23 mouse cellular contexts compared by ENCODE assay signal in the genomic region with DNA sequence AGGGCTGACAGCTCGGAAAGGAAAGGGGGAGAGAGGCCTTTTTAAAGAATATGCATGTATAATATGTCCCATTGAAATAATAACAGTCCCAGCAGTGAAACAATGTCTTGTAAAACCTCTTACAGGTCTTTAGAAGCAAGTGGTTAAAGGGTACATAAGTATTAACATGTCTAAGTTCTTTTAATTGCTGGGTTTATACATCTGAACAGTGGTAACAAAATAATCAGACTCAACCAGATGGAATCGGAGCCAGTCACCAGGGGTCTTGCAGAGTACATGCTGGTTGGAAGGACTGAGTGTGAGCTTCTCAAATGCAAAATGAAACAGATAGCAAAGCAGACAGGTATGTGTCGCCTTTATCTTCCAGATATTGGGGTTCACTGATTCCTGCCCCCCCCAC.
A peak's percentile ranks its signal among the peaks of the same experiment; 100 is the strongest.
DNase-seq lines count a peak whose midpoint lies in the region; ATAC-seq and TF ChIP-seq lines count a peak whose summit lies in the region.
"Had no signal": no experiment of that assay in that cellular context is flagged by ENCODE, and none has a peak within 500 bp of the region (broad histone marks: within the 10 kb centered on the region; RNA-seq: fewer than 3 reads in every experiment).

No protein-coding gene starts in this region.

- no peak overlapping the region for H3K4me2 ChIP-seq in forebrain, embryonic 12.5 days
- no peak overlapping the region for H3K4me2 ChIP-seq in forebrain, postnatal 0 days (ENCODE audit: low read depth)
- H3K4me2 ChIP-seq in limb, embryonic 13.5 days (replicated peaks) = peak overlapping the region; percentile 23; the same call in 1 of the 2 replicates
- H3K4me2 ChIP-seq: embryonic facial prominence, embryonic 13.5 days; heart, embryonic 12.5 days; hindbrain, embryonic 13.5 days; liver, embryonic 15.5 days; lung, embryonic 14.5 days; midbrain, embryonic 11.5 days; neural tube, embryonic 13.5 days had no signal

- peak; percentile 49; the same call in 1 of the 2 replicates for ATAC-seq in forebrain, embryonic 12.5 days (ENCODE audit: low FRiP score)
- peak; percentile 36; the same call in 1 of the 2 replicates for ATAC-seq in forebrain, postnatal 0 days
- ATAC-seq in limb, embryonic 13.5 days (ENCODE audit: low FRiP score, low read depth) = peak; percentile 61; the same call in 1 of the 2 replicates
- ATAC-seq: intestine, embryonic 16.5 days; Patski had no signal

- H3K4me3 ChIP-seq in forebrain, embryonic 12.5 days (replicated peaks) = no peak overlapping the region
- H3K4me3 ChIP-seq in forebrain, embryonic 10.5 days = no peak overlapping the region
- H3K4me3 ChIP-seq in forebrain, postnatal 0 days (ENCODE audit: low read depth, low read length) = no peak overlapping the region
- H3K4me3 ChIP-seq in limb, embryonic 13.5 days = no peak overlapping the region
- H3K4me3 ChIP-seq in kidney, adult 2 months (ENCODE audit: insufficient read depth, low read depth, low read length) = no peak overlapping the region
- H3K4me3 ChIP-seq: embryonic facial prominence, embryonic 13.5 days; heart, embryonic 12.5 days; hindbrain, embryonic 13.5 days; liver, embryonic 15.5 days; neural tube, embryonic 13.5 days had no signal

- DNase-seq in forebrain, embryonic 10.5 days (ENCODE audit: extremely low spot score, low spot score) = no peak
- peak; percentile 57 for DNase-seq in brain, embryonic 14.5 days (ENCODE audit: low read depth)
- DNase-seq in forebrain, postnatal 0 days = no peak
- no peak for DNase-seq in kidney, adult 2 months
- DNase-seq in testis, postnatal 10 days (ENCODE audit: low spot score) = no peak
- DNase-seq: adrenal gland, postnatal 10 days; gastrocnemius, postnatal 36 days; heart, adult 18-20 months; heart, postnatal 4 days; kidney, postnatal 14 days; lung, embryonic 14.5 days; lung, postnatal 14 days; right cerebral cortex, postnatal 14 days had no signal

- TF ChIP-seq CTCF in brain, embryonic 14.5 days (IDR thresholded peaks at IDR 0.05; ENCODE audit: borderline replicate concordance, extremely low read depth, insufficient read depth, insufficient read length) = no peak
- no peak for TF ChIP-seq CTCF in forebrain, postnatal 0 days (IDR thresholded peaks at IDR 0.05; ENCODE audit: low read depth)
- no peak for TF ChIP-seq CTCF in kidney, adult 2 months (conservative IDR thresholded peaks at IDR 0.05; ENCODE audit: insufficient read depth, insufficient read length, low read depth, low read length)

- H3K9me3 ChIP-seq in forebrain, embryonic 12.5 days = no peaks in the 10 kb centered on the region
- H3K9me3 ChIP-seq in forebrain, embryonic 10.5 days = no peaks in the 10 kb centered on the region
- no peaks in the 10 kb centered on the region for H3K9me3 ChIP-seq in forebrain, postnatal 0 days (ENCODE audit: low read length)
- H3K9me3 ChIP-seq in limb, embryonic 13.5 days = no peaks in the 10 kb centered on the region
- H3K9me3 ChIP-seq: embryonic facial prominence, embryonic 13.5 days; heart, embryonic 12.5 days; hindbrain, embryonic 13.5 days; liver, embryonic 15.5 days; neural tube, embryonic 13.5 days had no signal

- TF ChIP-seq POLR2A in brain, embryonic 14.5 days (IDR thresholded peaks at IDR 0.05; ENCODE audit: borderline replicate concordance, extremely low read depth, insufficient read depth, insufficient read length, poor library complexity, severe bottlenecking) = no peak
- no peak for TF ChIP-seq POLR2A in kidney, adult 2 months (IDR thresholded peaks at IDR 0.05; ENCODE audit: low read depth, low read length)

- H3K9ac ChIP-seq in forebrain, embryonic 12.5 days = no peak overlapping the region
- H3K9ac ChIP-seq in forebrain, postnatal 0 days = no peak overlapping the region
- H3K9ac ChIP-seq in limb, embryonic 13.5 days = no peak overlapping the region
- H3K9ac ChIP-seq: embryonic facial prominence, embryonic 13.5 days; heart, embryonic 12.5 days; hindbrain, embryonic 13.5 days; liver, embryonic 15.5 days; lung, embryonic 14.5 days; neural tube, embryonic 13.5 days had no signal

- H3K4me1 ChIP-seq in forebrain, embryonic 12.5 days = no peaks in the 10 kb centered on the region
- peaks cover 5% of the 10 kb centered on the region; the same call in 1 of the 2 replicates for H3K4me1 ChIP-seq in forebrain, embryonic 10.5 days
- no peaks in the 10 kb centered on the region for H3K4me1 ChIP-seq in forebrain, postnatal 0 days (ENCODE audit: insufficient read depth)
- peaks cover 18% of the 10 kb centered on the region for H3K4me1 ChIP-seq in limb, embryonic 13.5 days
- H3K4me1 ChIP-seq in kidney, adult 2 months (ENCODE audit: control insufficient read depth, insufficient read depth, low read length) = no peaks in the 10 kb centered on the region
- H3K4me1 ChIP-seq: embryonic facial prominence, embryonic 13.5 days; heart, embryonic 12.5 days; hindbrain, embryonic 13.5 days; liver, embryonic 15.5 days had no signal

- H3K27ac ChIP-seq in forebrain, embryonic 12.5 days = no peak overlapping the region
- H3K27ac ChIP-seq in forebrain, embryonic 10.5 days = no peak overlapping the region
- no peak overlapping the region for H3K27ac ChIP-seq in forebrain, postnatal 0 days (ENCODE audit: low read depth, low read length)
- no peak overlapping the region for H3K27ac ChIP-seq in limb, embryonic 13.5 days
- no peak overlapping the region for H3K27ac ChIP-seq in kidney, adult 2 months (ENCODE audit: insufficient read depth, low read depth, low read length)
- H3K27ac ChIP-seq: embryonic facial prominence, embryonic 13.5 days; hindbrain, embryonic 13.5 days; liver, embryonic 15.5 days; neural tube, embryonic 13.5 days had no signal

- H3K36me3 ChIP-seq in forebrain, embryonic 12.5 days (replicated peaks) = no peaks in the 10 kb centered on the region
- H3K36me3 ChIP-seq in forebrain, embryonic 10.5 days (replicated peaks) = no peaks in the 10 kb centered on the region
- H3K36me3 ChIP-seq in forebrain, postnatal 0 days (ENCODE audit: insufficient read depth) = no peaks in the 10 kb centered on the region
- no peaks in the 10 kb centered on the region for H3K36me3 ChIP-seq in limb, embryonic 13.5 days
- no peaks in the 10 kb centered on the region for H3K36me3 ChIP-seq in kidney, adult 2 months (ENCODE audit: control insufficient read depth, insufficient read depth, low read length)
- H3K36me3 ChIP-seq: embryonic facial prominence, embryonic 13.5 days; heart, embryonic 12.5 days; hindbrain, embryonic 13.5 days; liver, embryonic 15.5 days; neural tube, embryonic 13.5 days had no signal

- WGBS in forebrain, embryonic 12.5 days = 55% methylated on average over 3 of the region's 3 CpGs
- 75% methylated on average over 3 of the region's 3 CpGs for WGBS in forebrain, embryonic 10.5 days
- 28% methylated on average over 3 of the region's 3 CpGs for WGBS in forebrain, postnatal 0 days
- whole genome bisulfite sequencing in limb, embryonic 13.5 days = 25% methylated on average over 3 of the region's 3 CpGs
- WGBS in kidney, adult 2 months = 59% methylated on average over 3 of the region's 3 CpGs

- H3K27me3 ChIP-seq in forebrain, embryonic 12.5 days = no peaks in the 10 kb centered on the region
- H3K27me3 ChIP-seq in forebrain, embryonic 10.5 days (ENCODE audit: poor library complexity, severe bottlenecking) = no peaks in the 10 kb centered on the region
- H3K27me3 ChIP-seq in forebrain, postnatal 0 days (ENCODE audit: insufficient read depth, low read length) = no peaks in the 10 kb centered on the region
- 0 out of 2 replicates have a peak, but pooled peaks cover 5% of the 10 kb centered on the region for H3K27me3 ChIP-seq in limb, embryonic 13.5 days
- no peaks in the 10 kb centered on the region for H3K27me3 ChIP-seq in kidney, adult 2 months (replicated peaks; ENCODE audit: control insufficient read depth, insufficient read depth, low read length)
- H3K27me3 ChIP-seq: embryonic facial prominence, embryonic 13.5 days; heart, embryonic 12.5 days; hindbrain, embryonic 13.5 days; liver, embryonic 15.5 days; neural tube, embryonic 13.5 days; Patski had no signal
